In genomic region chr1:81746013-81746412, GRCm38 (mm10) we compare ENCODE assay signal across 20 mouse cellular contexts.
DNase-seq lines count a peak whose midpoint lies in the region; ATAC-seq and TF ChIP-seq lines count a peak whose summit lies in the region.
"Had no signal": no experiment of that assay in that cellular context is flagged by ENCODE, and none has a peak within 500 bp of the region (broad histone marks: within the 10 kb centered on the region; RNA-seq: fewer than 3 reads in every experiment).

No protein-coding gene starts in this region.

- peaks cover 17% of the 10 kb centered on the region for H3K4me1 ChIP-seq in embryonic facial prominence, embryonic 12.5 days
- peaks cover 18% of the 10 kb centered on the region for H3K4me1 ChIP-seq in embryonic facial prominence, embryonic 10.5 days
- peaks cover 19% of the 10 kb centered on the region for H3K4me1 ChIP-seq in embryonic fibroblast, embryonic 13.5 days (ENCODE audit: control insufficient read depth, insufficient read depth, low read length)
- H3K4me1 ChIP-seq in limb, embryonic 14.5 days (ENCODE audit: control insufficient read depth, insufficient read depth, low read length): peaks cover 30% of the 10 kb centered on the region
- H3K4me1 ChIP-seq in heart, embryonic 12.5 days (replicated peaks): peaks cover 18% of the 10 kb centered on the region

- no peak for TF ChIP-seq CTCF in embryonic fibroblast, embryonic 13.5 days (IDR thresholded peaks at IDR 0.05; ENCODE audit: borderline replicate concordance, insufficient read depth, low read length)

- no peak for ATAC-seq in embryonic facial prominence, embryonic 12.5 days (ENCODE audit: insufficient number of reproducible peaks, insufficient read depth, low FRiP score, low TSS enrichment)
- peak; percentile 5; the same call in 1 of the 2 replicates for ATAC-seq in limb, embryonic 14.5 days (ENCODE audit: low FRiP score, low read depth)
- ATAC-seq in frontal cortex, adult (ENCODE audit: low TSS enrichment): no peak
- no peak for ATAC-seq in heart, embryonic 12.5 days (ENCODE audit: insufficient number of reproducible peaks, low FRiP score)
- ATAC-seq: forebrain, embryonic 16.5 days; hindbrain, embryonic 16.5 days; inflammation-experienced regulatory T-cells, adult 6 months; intestine, postnatal 0 days had no signal

- no peak for TF ChIP-seq POLR2A in embryonic fibroblast, embryonic 13.5 days (IDR thresholded peaks at IDR 0.05; ENCODE audit: low read depth, low read length)
- TF ChIP-seq POLR2A in limb, embryonic 14.5 days (IDR thresholded peaks at IDR 0.05; ENCODE audit: borderline replicate concordance, extremely low read depth, insufficient read depth, insufficient read length): no peak

- no peaks in the 10 kb centered on the region for H3K9me3 ChIP-seq in embryonic facial prominence, embryonic 12.5 days
- H3K9me3 ChIP-seq in embryonic facial prominence, embryonic 10.5 days: no peaks in the 10 kb centered on the region
- H3K9me3 ChIP-seq in limb, embryonic 14.5 days (ENCODE audit: control insufficient read depth, low read length): no peaks in the 10 kb centered on the region
- no peaks in the 10 kb centered on the region for H3K9me3 ChIP-seq in heart, embryonic 12.5 days (replicated peaks)
- H3K9me3 ChIP-seq: embryonic facial prominence, embryonic 13.5 days; hindbrain, embryonic 12.5 days had no signal

- no peak overlapping the region for H3K4me3 ChIP-seq in embryonic facial prominence, embryonic 12.5 days
- no peak overlapping the region for H3K4me3 ChIP-seq in embryonic facial prominence, embryonic 10.5 days
- no peak overlapping the region for H3K4me3 ChIP-seq in embryonic fibroblast, embryonic 13.5 days (ENCODE audit: insufficient read depth, low read length)
- no peak overlapping the region for H3K4me3 ChIP-seq in limb, embryonic 14.5 days (replicated peaks; ENCODE audit: low read length)
- H3K4me3 ChIP-seq in heart, embryonic 12.5 days: no peak overlapping the region
- H3K4me3 ChIP-seq: embryonic facial prominence, embryonic 13.5 days; erythroblast, embryonic 14.5 days; hindbrain, embryonic 12.5 days had no signal

- no peaks in the 10 kb centered on the region for H3K36me3 ChIP-seq in embryonic facial prominence, embryonic 12.5 days
- H3K36me3 ChIP-seq in embryonic facial prominence, embryonic 10.5 days (replicated peaks): no peaks in the 10 kb centered on the region
- H3K36me3 ChIP-seq in limb, embryonic 14.5 days (ENCODE audit: control insufficient read depth, insufficient read depth, low read length): no peaks in the 10 kb centered on the region
- H3K36me3 ChIP-seq in heart, embryonic 12.5 days: no peaks in the 10 kb centered on the region
- H3K36me3 ChIP-seq: embryonic facial prominence, embryonic 13.5 days; hindbrain, embryonic 12.5 days had no signal

- H3K27me3 ChIP-seq in embryonic facial prominence, embryonic 12.5 days: no peaks in the 10 kb centered on the region
- H3K27me3 ChIP-seq in embryonic facial prominence, embryonic 10.5 days (replicated peaks; ENCODE audit: low read depth, poor library complexity, severe bottlenecking): no peaks in the 10 kb centered on the region
- no peaks in the 10 kb centered on the region for H3K27me3 ChIP-seq in limb, embryonic 14.5 days (ENCODE audit: control insufficient read depth, insufficient read depth, low read length)
- H3K27me3 ChIP-seq in heart, embryonic 12.5 days (replicated peaks): no peaks in the 10 kb centered on the region
- H3K27me3 ChIP-seq: CH12.LX; embryonic facial prominence, embryonic 13.5 days; hindbrain, embryonic 12.5 days had no signal

- no peak overlapping the region for H3K4me2 ChIP-seq in embryonic facial prominence, embryonic 12.5 days (replicated peaks)
- H3K4me2 ChIP-seq in limb, embryonic 14.5 days (replicated peaks; ENCODE audit: low read depth, low read length, severe bottlenecking): no peak overlapping the region
- no peak overlapping the region for H3K4me2 ChIP-seq in heart, embryonic 12.5 days
- H3K4me2 ChIP-seq: embryonic facial prominence, embryonic 13.5 days; hindbrain, embryonic 12.5 days had no signal

- H3K27ac ChIP-seq in embryonic facial prominence, embryonic 12.5 days: peak overlapping the region; percentile 31; the same call in 1 of the 2 replicates
- no peak overlapping the region for H3K27ac ChIP-seq in embryonic facial prominence, embryonic 10.5 days (replicated peaks)
- peak overlapping the region; percentile 96 for H3K27ac ChIP-seq in embryonic fibroblast, embryonic 13.5 days (ENCODE audit: insufficient read depth, low read length)
- peak overlapping the region; percentile 71; the same call in 1 of the 2 replicates for H3K27ac ChIP-seq in limb, embryonic 14.5 days (replicated peaks; ENCODE audit: low read depth, low read length)
- H3K27ac ChIP-seq in heart, embryonic 12.5 days (ENCODE audit: poor library complexity, severe bottlenecking): no peak overlapping the region

- DNase-seq in embryonic facial prominence, embryonic 10.5 days (ENCODE audit: low spot score): no peak
- DNase-seq in NIH3T3 (ENCODE audit: low read depth): peak; percentile 36
- DNase-seq in limb, embryonic 14.5 days (ENCODE audit: low spot score): peak; percentile 22
- no peak for DNase-seq in neural tube, embryonic 10.5 days (ENCODE audit: extremely low spot score, low spot score)
- DNase-seq: cerebellum, adult 2 months; gastrocnemius, postnatal 36 days; heart, postnatal 10 days; heart, postnatal 4 days had no signal

- H3K9ac ChIP-seq in embryonic facial prominence, embryonic 12.5 days: no peak overlapping the region
- H3K9ac ChIP-seq in limb, embryonic 14.5 days (ENCODE audit: low read depth, low read length, severe bottlenecking): no peak overlapping the region
- H3K9ac ChIP-seq in heart, embryonic 12.5 days: no peak overlapping the region
- H3K9ac ChIP-seq: embryonic facial prominence, embryonic 13.5 days; hindbrain, embryonic 12.5 days had no signal

- WGBS in embryonic facial prominence, embryonic 12.5 days: 59% methylated on average over 3 of the region's 3 CpGs
- WGBS in embryonic facial prominence, embryonic 10.5 days: 85% methylated on average over 3 of the region's 3 CpGs
- 34% methylated on average over 3 of the region's 3 CpGs for WGBS in limb, embryonic 14.5 days
- WGBS in heart, embryonic 12.5 days: 84% methylated on average over 3 of the region's 3 CpGs

Comparison
In these comparisons a context has a peak if more than half of its experiments do, and no peak if none do; other contexts are left out.
1. H3K27ac ChIP-seq: peak in embryonic facial prominence, embryonic 12.5 days (single experiment), embryonic fibroblast, embryonic 13.5 days (single experiment) and limb, embryonic 14.5 days (single experiment); none in embryonic facial prominence, embryonic 10.5 days (single experiment) and heart, embryonic 12.5 days (single experiment).
2. DNase-seq: peak in NIH3T3 (single experiment) and limb, embryonic 14.5 days (single experiment); none in embryonic facial prominence, embryonic 10.5 days (single experiment) and neural tube, embryonic 10.5 days (single experiment).